Mouse (Mus musculus) lung, postnatal 0 days (tissue): ENCODE results near the gene Gm5294. TPM values are rescaled to one million over a fixed set of nuclear protein-coding genes. Genes with fewer than 3 reads are reported as not detected.

Experiments used
- ATAC-seq: fragments of 200-750 bp; cut with Nextera tagmentation; 2 replicates; pipeline ENCODE4 v1.8.0; 2017; ENCODE audit warnings: moderate library complexity
- DNase-seq: peaks from one replicate; pipeline ENCODE4 v3.0.0-alpha.2; 2016; ENCODE audit warnings: low spot score
- H3K27ac ChIP-seq: fragments of 300-500 bp; sonication (generic); 2 replicates; pipeline ENCODE4 v1.5.1; 2014; ENCODE audit warnings: antibody characterized with exemption, mild to moderate bottlenecking, low read length, mixed read lengths
- H3K27me3 ChIP-seq: fragments of 300-500 bp; sonication (generic); replicated peaks from 2 replicates; pipeline ENCODE4 v1.6.1; 2014; ENCODE audit warnings: low read length, mixed read lengths; ENCODE audit not compliant: insufficient read depth
- H3K36me3 ChIP-seq: fragments of 300-500 bp; sonication (generic); 2 replicates; pipeline ENCODE4 v1.6.1; 2014; ENCODE audit warnings: low read length, mixed read lengths; ENCODE audit not compliant: insufficient read depth
- H3K4me1 ChIP-seq: fragments of 300-500 bp; sonication (generic); 2 replicates; pipeline ENCODE4 v1.6.1; 2014; ENCODE audit warnings: antibody characterized with exemption, low read depth, low read length, mixed read lengths; ENCODE audit not compliant: insufficient read depth
- H3K4me2 ChIP-seq: fragments of 300-500 bp; sonication (generic); replicated peaks from 2 replicates; pipeline ENCODE4 v1.6.1; 2014; ENCODE audit warnings: low read depth, mild to moderate bottlenecking, low read length, moderate library complexity, mixed read lengths
- H3K4me3 ChIP-seq: fragments of 300-500 bp; sonication (generic); 2 replicates; pipeline ENCODE4 v1.5.1; 2014; ENCODE audit warnings: low read depth, low read length
- H3K9ac ChIP-seq: fragments of 300-500 bp; sonication (generic); replicated peaks from 2 replicates; pipeline ENCODE4 v1.6.1; 2014; ENCODE audit warnings: low read depth, mild to moderate bottlenecking
- H3K9me3 ChIP-seq: fragments of 300-500 bp; sonication (generic); 2 replicates; pipeline ENCODE4 v1.6.1; 2016; ENCODE audit warnings: low read length, mixed read lengths
- CTCF ChIP-seq: IDR thresholded peaks from 2 replicates; pipeline ENCODE4 v1.5.1; 2016; ENCODE audit warnings: antibody characterized with exemption, mild to moderate bottlenecking
- EP300 ChIP-seq: IDR thresholded peaks from 2 replicates; pipeline ENCODE4 v1.6.1; 2016; ENCODE audit warnings: antibody characterized with exemption, mild to moderate bottlenecking, control low read depth
- WGBS: fragments of 180-500 bp; shearing (Covaris S2); extraction: QIAGEN DNeasy Blood & Tissue Kit; methylation state at CpG from one replicate; pipeline ENCODE4 v1.1.7; 2014; 5-methylcytosine and 5-hydroxymethylcytosine counted together
- polyA plus RNA-seq: library from polyadenylated mRNA; unstranded; fragments of >200 nt; fragmentation: Nextera tagmentation; extraction: Ambion mirVana; gene quantifications from 2 replicates; pipeline ENCODE4 v1.2.1, GENCODE M21; 2015

The Gm5294 gene
- polyA plus RNA-seq, 1 experiment from 2014 or later = not detected

- Histone ChIP-seq H3K4me3 (no peak overlapping the region), H3K4me1 (no peaks in the 10 kb centered on the region), H3K4me2 (no peak overlapping the region), H3K9ac (no peak overlapping the region), H3K27ac (no peak overlapping the region), H3K27me3 (no peaks in the 10 kb centered on the region), H3K9me3 (no peaks in the 10 kb centered on the region), H3K36me3 (no peaks in the 10 kb centered on the region)
- no peak for DNase-seq
- no peak for TF ChIP-seq CTCF
- TF ChIP-seq EP300 = no peak
- no peak for ATAC-seq
- WGBS = 45% methylated on average over 7 of the region's 7 CpGs
Measured at GRCm38 (mm10) chr5:138864880-138865279, 45.0 kb downstream of the Gm5294 start.

GRCm38 (mm10) chr5:138865637-138866036 lies 45.8 kb downstream of the Gm5294 start:
- Histone ChIP-seq H3K27ac (no peak overlapping the region), H3K9me3 (no peaks in the 10 kb centered on the region), H3K9ac (no peak overlapping the region), H3K4me1 (no peaks in the 10 kb centered on the region), H3K4me3 (no peak overlapping the region), H3K27me3 (no peaks in the 10 kb centered on the region), H3K4me2 (no peak overlapping the region), H3K36me3 (no peaks in the 10 kb centered on the region)
- DNase-seq (no peak), ATAC-seq (no peak)
- TF ChIP-seq EP300 (no peak), CTCF (no peak)
- 46% methylated on average over 4 of the region's 4 CpGs for WGBS

Other genes with a start within 250 kb of the Gm5294 start
- 46.0 and 49.6 TPM in 2 replicates for gene Zfp68, start 200.3 kb upstream of the Gm5294 start, polyA plus RNA-seq
- 4.4 and 5.2 TPM in 2 replicates for gene A430033K04Rik, start 197.2 kb upstream of the Gm5294 start, polyA plus RNA-seq
- 4.9 and 5.6 TPM in 2 replicates for gene Fam20c, start 65.6 kb upstream of the Gm5294 start, polyA plus RNA-seq
- 108 and 114 TPM in 2 replicates for gene Pdgfa, start 177.3 kb downstream of the Gm5294 start, polyA plus RNA-seq